ENCODE assay signal across 8 mouse cellular contexts in genomic region chr4:150226818-150227688, GRCm38 (mm10). TPM values are rescaled to one million over a fixed set of nuclear protein-coding genes. Genes with fewer than 3 reads are reported as not detected.
DNase-seq lines count a peak whose midpoint lies in the region; ATAC-seq lines count a peak whose summit lies in the region.
"Had no signal": no experiment of that assay in that cellular context is flagged by ENCODE, and none has a peak within 500 bp of the region (broad histone marks: within the 10 kb centered on the region; RNA-seq: fewer than 3 reads in every experiment).

No protein-coding gene starts in this region.

- ATAC-seq in granulocyte monocyte progenitor cell, adult 5-6 weeks (replicated peaks; ENCODE audit: poor library complexity, severe bottlenecking): peak; percentile 40; the same call in 1 of the 2 replicates

- DNase-seq in retina, postnatal 1 day: peak; percentile 73
- DNase-seq in retina, embryonic 14.5 days (ENCODE audit: low spot score): no peak
- DNase-seq in cerebellum, adult 9-10 months: peak; percentile 98
- DNase-seq in layer of hippocampus, adult 8-10 months (ENCODE audit: low spot score in 2 of 2): peak; percentile 75 to 89
- DNase-seq in ovary, postnatal 14 days (ENCODE audit: low spot score): peak; percentile 31
- DNase-seq in lung, postnatal 14 days: no peak

RNA-seq across cellular contexts. Expression of gene Eno1, which starts 9.5 kb away (rescaled TPM):
- total RNA-seq in granulocyte monocyte progenitor cell, adult 5-6 weeks (2014; fragmentation: Nextera tagmentation): 409 and 424 TPM in 2 replicates
- total RNA-seq in granulocyte monocyte progenitor cell, adult 5-6 weeks (2017): 380 and 423 TPM in 2 replicates
- 100 to 1,000 TPM; 419 to 457 (median 441) TPM for total RNA-seq in layer of hippocampus, adult 8-10 months (2022)

RNA-seq across cellular contexts. Expression of gene Car6, which starts 25.9 kb away (rescaled TPM):
- total RNA-seq in granulocyte monocyte progenitor cell, adult 5-6 weeks (2014; fragmentation: Nextera tagmentation): not detected in 2 replicates
- not detected in 2 replicates for total RNA-seq in granulocyte monocyte progenitor cell, adult 5-6 weeks (2017)
- total RNA-seq in layer of hippocampus, adult 8-10 months (2022): under 1 TPM in 2 of 4 experiments, not detected in 2; 0.20 to 0.53 TPM
- total RNA-seq: left cerebral cortex, postnatal 25 days had no signal

RNA-seq across cellular contexts. Expression of gene Rere, which starts 54.4 kb away (rescaled TPM):
- total RNA-seq in granulocyte monocyte progenitor cell, adult 5-6 weeks (2014; fragmentation: Nextera tagmentation): 78.8 and 90.6 TPM in 2 replicates
- total RNA-seq in granulocyte monocyte progenitor cell, adult 5-6 weeks (2017): 11.8 and 22.7 TPM in 2 replicates
- total RNA-seq in layer of hippocampus, adult 8-10 months (2022): 100 to 1,000 TPM; 105 to 123 (median 113) TPM

Comparison
In these comparisons a context has a peak if more than half of its experiments do, and no peak if none do; other contexts are left out.
1. DNase-seq: peak in retina, postnatal 1 day (single experiment), cerebellum, adult 9-10 months (single experiment), layer of hippocampus, adult 8-10 months (2 of 2) and ovary, postnatal 14 days (single experiment); none in retina, embryonic 14.5 days (single experiment) and lung, postnatal 14 days (single experiment).